Mouse (Mus musculus): Measurements from ENCODE around the gene Shb. TPM values are rescaled to one million over a fixed set of nuclear protein-coding genes. Genes with fewer than 3 reads are reported as not detected.
A peak's percentile ranks its signal among the peaks of the same experiment; 100 is the strongest.

Gene Shb
- total and polyA plus RNA-seq, 3 experiments = 7.7 to 15.5 (median 8.6) TPM

GRCm38 (mm10) chr4:45529986-45530597 is 2.2 kb downstream of the Shb start:
- dilution Hi-C loops (cut with MboI; ENCODE audit: extremely low pct_ligation_motif_present, extremely low pct_unique_long_range_greater_than_20kb, low sequenced_read_pairs) (no loop called here), in situ Hi-C loops (cut with MboI; ENCODE audit: low pct_ligation_motif_present, low pct_unique_long_range_greater_than_20kb, low sequenced_read_pairs) (loop anchor here (5.0 to 10.0 kb wide), 2 partner anchors 103 to 235 kb away; no protein-coding TSS in a partner anchor)
- Histone ChIP-seq H3K4me2 (ENCODE audit: insufficient read depth, low read depth, poor library complexity, severe bottlenecking) (peak overlapping the region; percentile 87), H3K9ac (ENCODE audit: insufficient read depth, low read depth) (peak overlapping the region; percentile 82), H3K27me3 (replicated peaks) (no peaks in the 10 kb centered on the region), H3K36me3 (replicated peaks in 1 of 2; ENCODE audit: control insufficient read depth in 1 of 2, insufficient read depth in 1 of 2, low read length in 1 of 2) (peaks cover 5 to 24% of the 10 kb centered on the region in 2 experiments), H3K4me3 (replicated peaks in 1 of 3; ENCODE audit: low read depth in 2 of 3, low read length in 2 of 3, poor library complexity in 1 of 3) (peak overlapping the region; percentile 80 to 81 (median 80)), H3K9me3 (replicated peaks; ENCODE audit: low read length) (no peaks in the 10 kb centered on the region), H3K79me2 (replicated peaks; ENCODE audit: control insufficient read depth, extremely low read depth, insufficient read depth, poor library complexity, severe bottlenecking) (no peaks in the 10 kb centered on the region), H3K27ac (ENCODE audit: insufficient read depth, low read depth) (0 out of 2 replicates have a peak overlapping the region, but pooled peaks have one; percentile 20), H3K4me1 (ENCODE audit: control insufficient read depth in 1 of 2, insufficient read depth in 2 of 2) (peaks cover 8 to 45% of the 10 kb centered on the region in 2 experiments)
- 0 out of 2 replicates have a peak, but pooled peaks have one; percentile 9 for TF ChIP-seq IRF4 (IDR thresholded peaks at IDR 0.05; ENCODE audit: low read depth, low read length)
- no peak for TF ChIP-seq NRF1 (IDR thresholded peaks at IDR 0.05; ENCODE audit: low read depth, low read length)
- peak; percentile 61; the same call in 1 of the 2 replicates for TF ChIP-seq UBTF (IDR thresholded peaks at IDR 0.05; ENCODE audit: low read depth, low read length)
- TF ChIP-seq MEF2A (IDR thresholded peaks at IDR 0.05; ENCODE audit: borderline replicate concordance, low read depth, low read length) = no peak
- DNase-seq (ENCODE audit: extremely low read depth) = no peak

- no peak overlapping the region for H3K27ac ChIP-seq (ENCODE audit: insufficient read depth, low read depth)
- in situ Hi-C loops (cut with MboI; ENCODE audit: low pct_ligation_motif_present, low pct_unique_long_range_greater_than_20kb, low sequenced_read_pairs) = loop anchor here (5.0 kb wide), 1 partner anchor 102 kb away; no protein-coding TSS in a partner anchor
Observed at GRCm38 (mm10) chr4:45529201-45529985, 2.9 kb downstream of the Shb start.

More at GRCm38 (mm10) chr4:45529201-45529985, 2.9 kb downstream of the Shb start:
- no peak for DNase-seq (ENCODE audit: extremely low read depth)
- no peaks in the 10 kb centered on the region for H3K79me2 ChIP-seq (replicated peaks; ENCODE audit: control insufficient read depth, extremely low read depth, insufficient read depth, poor library complexity, severe bottlenecking)
- TF ChIP-seq E2F4 (IDR thresholded peaks at IDR 0.05; ENCODE audit: insufficient replicate concordance, low read depth, low read length) (no peak), ZC3H11A (IDR thresholded peaks at IDR 0.05; ENCODE audit: low read depth, low read length) (no peak), MAZ (IDR thresholded peaks at IDR 0.05; ENCODE audit: low read depth, low read length) (no peak), PAX5 (IDR thresholded peaks at IDR 0.05; ENCODE audit: low read length) (no peak), MYC (IDR thresholded peaks at IDR 0.05; ENCODE audit: low read depth, low read length) (no peak), NRF1 (IDR thresholded peaks at IDR 0.05; ENCODE audit: low read depth, low read length) (no peak), ZKSCAN1 (IDR thresholded peaks at IDR 0.05; ENCODE audit: borderline replicate concordance, low read depth, low read length) (no peak), RCOR1 (conservative IDR thresholded peaks at IDR 0.05; ENCODE audit: low read depth, low read length) (no peak), ETS1 (conservative IDR thresholded peaks at IDR 0.05; ENCODE audit: low read depth, low read length) (no peak), JUND (conservative IDR thresholded peaks at IDR 0.05; ENCODE audit: low read depth, low read length) (no peak), IRF4 (IDR thresholded peaks at IDR 0.05; ENCODE audit: low read depth, low read length) (no peak), KAT2A (IDR thresholded peaks at IDR 0.05; ENCODE audit: insufficient replicate concordance, low read length) (no peak), GABPA (IDR thresholded peaks at IDR 0.05; ENCODE audit: insufficient replicate concordance, low read depth, low read length) (no peak), MAFK (IDR thresholded peaks at IDR 0.05; ENCODE audit: insufficient replicate concordance, low read length) (no peak), NELFE (IDR thresholded peaks at IDR 0.05; ENCODE audit: low read depth, low read length) (no peak), POLR2A (IDR thresholded peaks at IDR 0.05; ENCODE audit: low read depth, low read length) (no peak), SMC3 (IDR thresholded peaks at IDR 0.05; ENCODE audit: low read depth, low read length) (no peak)
- peaks cover 5 to 28% of the 10 kb centered on the region in 2 experiments for H3K36me3 ChIP-seq (replicated peaks in 1 of 2; ENCODE audit: control insufficient read depth in 1 of 2, insufficient read depth in 1 of 2, low read length in 1 of 2)
- peak overlapping the region; percentile 80 to 81 (median 80) for H3K4me3 ChIP-seq (replicated peaks in 1 of 3; ENCODE audit: low read depth in 2 of 3, low read length in 2 of 3, poor library complexity in 1 of 3)
- peak overlapping the region; percentile 82 for H3K9ac ChIP-seq (ENCODE audit: insufficient read depth, low read depth)
- H3K9me3 ChIP-seq (replicated peaks; ENCODE audit: low read length) = no peaks in the 10 kb centered on the region
- dilution Hi-C loops (cut with MboI; ENCODE audit: extremely low pct_ligation_motif_present, extremely low pct_unique_long_range_greater_than_20kb, low sequenced_read_pairs) = no loop called here
- H3K4me2 ChIP-seq (ENCODE audit: insufficient read depth, low read depth, poor library complexity, severe bottlenecking) = peak overlapping the region; percentile 87
- H3K27me3 ChIP-seq (replicated peaks) = no peaks in the 10 kb centered on the region
- peaks cover 8 to 45% of the 10 kb centered on the region in 2 experiments for H3K4me1 ChIP-seq (ENCODE audit: control insufficient read depth in 1 of 2, insufficient read depth in 2 of 2)

All from CH12.LX (cell line).